Comparison of ENCODE assay signal across 15 mouse cellular contexts in the genomic region with DNA sequence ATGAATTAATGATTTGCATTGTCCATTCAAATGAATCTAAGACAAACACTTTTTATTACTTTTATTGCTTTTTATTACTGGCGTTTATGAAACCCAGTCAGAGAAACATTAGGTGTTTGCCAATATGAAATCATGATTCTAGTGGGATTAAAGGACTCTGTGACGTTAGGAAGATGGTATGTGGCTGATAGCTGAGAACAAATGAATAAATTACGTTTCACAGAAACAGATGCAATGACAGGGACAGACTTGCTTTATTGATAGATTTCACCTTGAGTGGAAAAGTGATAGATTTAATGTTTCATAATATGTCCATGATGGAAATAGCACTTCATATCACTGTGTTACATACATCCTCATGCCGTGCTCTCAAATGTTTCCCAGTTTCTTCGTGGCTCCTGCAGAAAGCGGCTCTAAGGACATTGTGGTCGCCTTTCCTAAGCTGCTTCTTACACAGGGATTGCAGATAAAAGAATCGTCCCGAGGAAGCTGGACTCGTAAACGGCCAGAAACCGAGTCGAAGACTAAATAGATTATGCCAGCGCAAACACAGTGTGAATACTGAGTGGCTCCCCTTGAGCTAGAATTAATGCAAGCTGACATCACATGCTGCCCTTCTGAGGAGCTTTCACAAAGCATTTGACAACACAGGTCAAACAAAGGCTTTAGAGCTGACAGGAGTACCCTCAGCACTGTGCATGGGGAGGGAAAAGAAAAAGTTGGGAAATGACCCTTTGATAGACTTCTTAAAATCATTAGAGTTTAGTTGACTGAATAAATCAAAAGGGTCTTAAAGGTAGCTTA. TPM values are rescaled to one million over a fixed set of nuclear protein-coding genes. Genes with fewer than 3 reads are reported as not detected.
DNase-seq lines count a peak whose midpoint lies in the region; ATAC-seq lines count a peak whose summit lies in the region.
"Had no signal": no experiment of that assay in that cellular context is flagged by ENCODE, and none has a peak within 500 bp of the region (broad histone marks: within the 10 kb centered on the region; RNA-seq: fewer than 3 reads in every experiment).

No protein-coding gene starts in this region.

- DNase-seq in embryonic facial prominence, embryonic 11.5 days (ENCODE audit: low spot score), result no peak
- DNase-seq in embryonic facial prominence, embryonic 10.5 days (ENCODE audit: low spot score), result no peak
- peak; percentile 64 for DNase-seq in hindbrain, embryonic 11.5 days (ENCODE audit: low spot score)
- DNase-seq in kidney, postnatal 10 days, result no peak
- DNase-seq in left cerebral cortex, postnatal 10 days (ENCODE audit: extremely low spot score in 1 of 2, low spot score in 2 of 2), result no peak
- DNase-seq in cerebellum, adult 18-20 months, result no peak
- DNase-seq in cerebellum, adult 9-10 months, result no peak
- DNase-seq: adrenal gland, postnatal 14 days; kidney, postnatal 4 days; lung, postnatal 14 days; spleen, adult 18-20 months had no signal

- H3K4me3 ChIP-seq in embryonic facial prominence, embryonic 11.5 days (ENCODE audit: low read depth, low read length), result no peak overlapping the region
- no peak overlapping the region for H3K4me3 ChIP-seq in embryonic facial prominence, embryonic 10.5 days
- no peak overlapping the region for H3K4me3 ChIP-seq in hindbrain, embryonic 11.5 days (ENCODE audit: low read depth, low read length)
- no peak overlapping the region for H3K4me3 ChIP-seq in midbrain, embryonic 13.5 days (replicated peaks)

- no peaks in the 10 kb centered on the region for H3K9me3 ChIP-seq in embryonic facial prominence, embryonic 11.5 days (replicated peaks; ENCODE audit: control insufficient read depth, low read length)
- no peaks in the 10 kb centered on the region for H3K9me3 ChIP-seq in embryonic facial prominence, embryonic 10.5 days
- H3K9me3 ChIP-seq in hindbrain, embryonic 11.5 days (ENCODE audit: control insufficient read depth, low read length), result no peaks in the 10 kb centered on the region
- H3K9me3 ChIP-seq in midbrain, embryonic 13.5 days, result no peaks in the 10 kb centered on the region

- ATAC-seq in embryonic facial prominence, embryonic 11.5 days (replicated peaks; ENCODE audit: insufficient number of reproducible peaks, low FRiP score, low TSS enrichment, low read depth), result 0 out of 2 replicates have a peak, but pooled peaks have one; percentile 39
- peak; percentile 90 for ATAC-seq in hindbrain, embryonic 11.5 days (ENCODE audit: low FRiP score)
- peak; percentile 96 for ATAC-seq in midbrain, embryonic 13.5 days
- ATAC-seq: intestine, embryonic 16.5 days had no signal

- no peaks in the 10 kb centered on the region for H3K36me3 ChIP-seq in embryonic facial prominence, embryonic 11.5 days (replicated peaks; ENCODE audit: control insufficient read depth, insufficient read depth, low read depth, low read length)
- H3K36me3 ChIP-seq in embryonic facial prominence, embryonic 10.5 days (replicated peaks), result no peaks in the 10 kb centered on the region
- no peaks in the 10 kb centered on the region for H3K36me3 ChIP-seq in hindbrain, embryonic 11.5 days (ENCODE audit: control insufficient read depth, insufficient read depth, low read length)
- H3K36me3 ChIP-seq in midbrain, embryonic 13.5 days, result no peaks in the 10 kb centered on the region

- no peak overlapping the region for H3K4me2 ChIP-seq in embryonic facial prominence, embryonic 11.5 days (ENCODE audit: low read depth, low read length)
- 0 out of 2 replicates have a peak overlapping the region, but pooled peaks have one; percentile 7 for H3K4me2 ChIP-seq in hindbrain, embryonic 11.5 days (replicated peaks; ENCODE audit: low read depth, low read length)
- peak overlapping the region; percentile 40 for H3K4me2 ChIP-seq in midbrain, embryonic 13.5 days (replicated peaks)
- H3K4me2 ChIP-seq: liver, embryonic 11.5 days had no signal

- H3K9ac ChIP-seq in embryonic facial prominence, embryonic 11.5 days (replicated peaks; ENCODE audit: low read length), result no peak overlapping the region
- no peak overlapping the region for H3K9ac ChIP-seq in hindbrain, embryonic 11.5 days (ENCODE audit: low read depth, low read length)
- peak overlapping the region; percentile 29; the same call in 1 of the 2 replicates for H3K9ac ChIP-seq in midbrain, embryonic 13.5 days (replicated peaks)

- 63% methylated on average over 14 of the region's 14 CpGs for WGBS in embryonic facial prominence, embryonic 11.5 days
- WGBS in embryonic facial prominence, embryonic 10.5 days, result 69% methylated on average over 14 of the region's 14 CpGs
- 46% methylated on average over 14 of the region's 14 CpGs for WGBS in hindbrain, embryonic 11.5 days
- WGBS in midbrain, embryonic 13.5 days, result 8% methylated on average over 14 of the region's 14 CpGs

- intact Hi-C loops in left cerebral cortex, postnatal 10 days (cut with DNase I), result no loop called here

- no peak overlapping the region for H3K27ac ChIP-seq in embryonic facial prominence, embryonic 11.5 days (replicated peaks; ENCODE audit: low read depth, low read length)
- H3K27ac ChIP-seq in embryonic facial prominence, embryonic 10.5 days (replicated peaks), result no peak overlapping the region; the same call in 1 of the 2 replicates
- H3K27ac ChIP-seq in hindbrain, embryonic 11.5 days (ENCODE audit: low read depth, low read length), result peak overlapping the region; percentile 60
- H3K27ac ChIP-seq in midbrain, embryonic 13.5 days, result peak overlapping the region; percentile 88
- H3K27ac ChIP-seq: stomach, postnatal 0 days had no signal

- H3K27me3 ChIP-seq in embryonic facial prominence, embryonic 11.5 days (ENCODE audit: control insufficient read depth, insufficient read depth, low read length), result no peaks in the 10 kb centered on the region
- no peaks in the 10 kb centered on the region for H3K27me3 ChIP-seq in embryonic facial prominence, embryonic 10.5 days (replicated peaks; ENCODE audit: low read depth, poor library complexity, severe bottlenecking)
- H3K27me3 ChIP-seq in hindbrain, embryonic 11.5 days (ENCODE audit: control insufficient read depth, insufficient read depth, low read length), result no peaks in the 10 kb centered on the region
- no peaks in the 10 kb centered on the region for H3K27me3 ChIP-seq in midbrain, embryonic 13.5 days

- no peaks in the 10 kb centered on the region for H3K4me1 ChIP-seq in embryonic facial prominence, embryonic 11.5 days (ENCODE audit: control insufficient read depth, insufficient read depth, low read length)
- H3K4me1 ChIP-seq in embryonic facial prominence, embryonic 10.5 days, result no peaks in the 10 kb centered on the region; the same call in 1 of the 2 replicates
- no peaks in the 10 kb centered on the region for H3K4me1 ChIP-seq in hindbrain, embryonic 11.5 days (replicated peaks; ENCODE audit: control insufficient read depth, insufficient read depth, low read length)
- H3K4me1 ChIP-seq in midbrain, embryonic 13.5 days (replicated peaks), result peaks cover 31% of the 10 kb centered on the region

RNA-seq across cellular contexts. Expression of a gene that starts 18.6 kb away (rescaled TPM):
- polyA plus RNA-seq in embryonic facial prominence, embryonic 11.5 days (2014; fragmentation: Nextera tagmentation; extraction: Ambion mirVana), result 7.8 and 8.8 TPM in 2 replicates
- 4.3 and 5.4 TPM in 2 replicates for polyA plus RNA-seq in embryonic facial prominence, embryonic 10.5 days (2016; fragmentation: Nextera tagmentation; extraction: Ambion mirVana)
- polyA plus RNA-seq in hindbrain, embryonic 11.5 days (2014; fragmentation: Nextera tagmentation; extraction: Ambion mirVana), result 6.4 and 7.0 TPM in 2 replicates
- polyA plus RNA-seq in midbrain, embryonic 13.5 days (2015; fragmentation: Nextera tagmentation; extraction: Ambion mirVana), result 6.6 and 7.3 TPM in 2 replicates
- total RNA-seq in left cerebral cortex, postnatal 10 days (2021), result 10 to 100 TPM; 76.5 to 81.2 TPM

Comparison
In these comparisons a context has a peak if more than half of its experiments do, and no peak if none do; other contexts are left out.
1. ATAC-seq: peak in every context shown above with its lines; median percentile 96 in midbrain, embryonic 13.5 days; 90 in hindbrain, embryonic 11.5 days; 39 in embryonic facial prominence, embryonic 11.5 days.
2. H3K27ac ChIP-seq: peak in hindbrain, embryonic 11.5 days (single experiment) and midbrain, embryonic 13.5 days (single experiment); none in embryonic facial prominence, embryonic 11.5 days (single experiment) and embryonic facial prominence, embryonic 10.5 days (single experiment).